Mouse (Mus musculus): ENCODE measurements at regions not wholly inside any gene's neighbourhood (a gene's known extent, or its start where the extent isn't known, plus 50 kb on each side); places are given as distances from the start of the nearest gene placed in this dataset.
"Not testable (repeated sequence)": the region's sequence is repeated elsewhere in the genome, so short reads cannot be mapped to it uniquely, and the experiment has no call there.

DNA sequence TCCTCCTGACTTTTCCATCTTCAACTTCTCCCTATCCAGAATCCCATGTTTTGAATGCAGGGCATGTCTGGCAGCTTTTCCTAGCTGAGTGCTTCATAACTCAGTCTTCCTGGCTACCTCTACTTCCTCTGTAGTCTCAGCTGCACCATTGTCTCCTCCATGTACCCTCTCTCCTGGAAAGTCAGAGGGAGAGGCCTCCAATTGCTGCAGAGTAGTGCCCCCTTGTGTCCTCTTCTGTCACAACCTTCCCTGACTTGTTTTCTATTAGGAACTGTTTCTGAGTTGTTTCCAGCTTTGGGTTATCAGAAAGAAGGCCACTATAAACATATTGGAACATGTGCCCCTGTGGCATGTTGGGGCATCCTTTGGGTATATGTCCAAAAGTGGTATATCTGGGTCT lies 159.3 kb downstream of the Stard3nl start:
- DNase-seq (ENCODE audit: low spot score): peak; percentile 32

DNA sequence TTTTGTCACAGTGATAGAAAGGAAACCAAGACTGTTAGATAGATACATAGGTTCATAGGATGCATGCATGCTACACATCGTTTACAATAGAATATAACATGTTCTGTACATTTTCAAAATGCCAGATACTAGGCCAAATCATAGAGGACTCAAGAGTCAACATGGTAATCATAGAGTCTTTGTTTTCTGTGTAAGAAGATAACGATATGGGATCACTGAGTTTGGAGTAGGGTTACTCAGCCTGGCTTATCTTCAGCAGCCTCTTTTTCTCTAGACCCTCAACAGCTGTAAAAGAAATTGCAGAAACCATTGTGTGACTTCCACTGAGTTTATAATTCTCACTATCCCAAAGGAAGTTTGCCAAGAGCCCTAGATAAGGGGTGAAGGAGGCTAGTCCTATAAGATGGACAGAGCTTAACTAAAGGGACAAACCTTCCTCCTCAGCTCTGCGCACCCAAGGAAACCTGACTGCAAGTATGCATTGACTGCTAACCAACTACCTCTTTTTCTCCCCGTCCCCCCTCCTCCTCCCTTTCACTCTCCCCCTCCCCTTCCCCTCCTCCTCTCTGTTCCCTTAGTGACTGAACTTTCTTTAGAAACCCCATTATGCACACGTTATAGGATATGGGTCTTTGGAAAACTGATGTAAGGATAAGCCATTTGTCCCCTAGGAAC lies 160.8 kb downstream of the Stard3nl start:
- H3K4me2 ChIP-seq (replicated peaks; ENCODE audit: low read depth, low read length): no peak overlapping the region
- H3K4me1 ChIP-seq (ENCODE audit: insufficient read depth, low read depth, low read length): no peaks in the 10 kb centered on the region
- TF ChIP-seq CTCF (IDR thresholded peaks at IDR 0.05): no peak
- TF ChIP-seq EP300 (IDR thresholded peaks at IDR 0.05): no peak
- no peak overlapping the region for H3K27ac ChIP-seq (ENCODE audit: low read length)
- DNase-seq (ENCODE audit: low spot score): peak; percentile 3
- WGBS: 61% methylated on average over 5 of the region's 5 CpGs
- no peak for ATAC-seq
- H3K9ac ChIP-seq (replicated peaks; ENCODE audit: low read depth): no peak overlapping the region
- H3K27me3 ChIP-seq (replicated peaks; ENCODE audit: insufficient read depth, low read length): no peaks in the 10 kb centered on the region
- no peaks in the 10 kb centered on the region for H3K36me3 ChIP-seq (ENCODE audit: insufficient read depth, low read length)
- no peaks in the 10 kb centered on the region for H3K9me3 ChIP-seq (ENCODE audit: low read length)
- no peak overlapping the region for H3K4me3 ChIP-seq (ENCODE audit: low read depth, low read length)

More for the DNA sequence above, 159.3 kb downstream of the Stard3nl start:
- ATAC-seq: no peak
- Histone ChIP-seq H3K9ac (replicated peaks; ENCODE audit: low read depth) (no peak overlapping the region), H3K9me3 (ENCODE audit: low read length) (no peaks in the 10 kb centered on the region), H3K4me1 (ENCODE audit: insufficient read depth, low read depth, low read length) (no peaks in the 10 kb centered on the region), H3K4me2 (replicated peaks; ENCODE audit: low read depth, low read length) (no peak overlapping the region), H3K36me3 (ENCODE audit: insufficient read depth, low read length) (no peaks in the 10 kb centered on the region), H3K4me3 (ENCODE audit: low read depth, low read length) (no peak overlapping the region), H3K27ac (ENCODE audit: low read length) (no peak overlapping the region), H3K27me3 (replicated peaks; ENCODE audit: insufficient read depth, low read length) (no peaks in the 10 kb centered on the region)
- TF ChIP-seq CTCF (IDR thresholded peaks at IDR 0.05) (peak; percentile 67), EP300 (IDR thresholded peaks at IDR 0.05) (no peak)

DNA sequence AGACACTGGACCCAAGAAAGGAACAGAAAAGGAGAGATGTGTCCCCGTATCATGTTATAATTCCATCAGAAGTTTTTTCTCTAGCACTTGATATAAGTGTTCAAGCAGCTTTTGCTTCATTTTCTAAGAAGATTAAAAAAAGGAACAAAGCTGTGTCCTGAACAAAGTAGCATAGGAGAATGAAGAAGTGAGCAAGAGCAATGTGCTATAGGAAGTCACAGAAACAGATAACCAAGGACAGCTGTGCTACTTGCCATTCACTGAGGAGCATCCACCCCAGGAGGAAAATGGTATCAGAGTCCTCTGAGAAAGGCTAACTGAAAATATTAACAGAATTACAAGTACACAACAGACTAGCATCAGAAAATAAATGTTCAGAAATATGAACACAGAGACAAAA lies 175.6 kb downstream of the Stard3nl start:
- not testable (repeated sequence) for H3K36me3 ChIP-seq (ENCODE audit: insufficient read depth, low read length); H3K4me1 ChIP-seq (ENCODE audit: insufficient read depth, low read depth, low read length); DNase-seq (ENCODE audit: low spot score); H3K27me3 ChIP-seq (replicated peaks; ENCODE audit: insufficient read depth, low read length); ATAC-seq; H3K4me3 ChIP-seq (ENCODE audit: low read depth, low read length); H3K9me3 ChIP-seq (ENCODE audit: low read length); H3K27ac ChIP-seq (ENCODE audit: low read length); H3K9ac ChIP-seq (replicated peaks; ENCODE audit: low read depth); H3K4me2 ChIP-seq (replicated peaks; ENCODE audit: low read depth, low read length)
- WGBS: 81% methylated on average over 1 of the region's 1 CpGs

- not testable (repeated sequence) for H3K36me3 ChIP-seq (ENCODE audit: insufficient read depth, low read length); H3K27me3 ChIP-seq (replicated peaks; ENCODE audit: insufficient read depth, low read length); H3K9ac ChIP-seq (replicated peaks; ENCODE audit: low read depth); H3K4me1 ChIP-seq (ENCODE audit: insufficient read depth, low read depth, low read length); H3K4me2 ChIP-seq (replicated peaks; ENCODE audit: low read depth, low read length); DNase-seq (ENCODE audit: low spot score); H3K4me3 ChIP-seq (ENCODE audit: low read depth, low read length); ATAC-seq; H3K27ac ChIP-seq (ENCODE audit: low read length); H3K9me3 ChIP-seq (ENCODE audit: low read length)
- WGBS: 78% methylated on average over 3 of the region's 3 CpGs
Measured at GRCm38 (mm10) chr13:19219383-19219991, 176.1 kb downstream of the Stard3nl start.

- H3K27ac ChIP-seq (ENCODE audit: low read length): no peak overlapping the region
- no peak overlapping the region for H3K9ac ChIP-seq (replicated peaks; ENCODE audit: low read depth)
- H3K4me1 ChIP-seq (ENCODE audit: insufficient read depth, low read depth, low read length): no peaks in the 10 kb centered on the region
- no peaks in the 10 kb centered on the region for H3K27me3 ChIP-seq (replicated peaks; ENCODE audit: insufficient read depth, low read length)
- TF ChIP-seq CTCF (IDR thresholded peaks at IDR 0.05) (no peak), EP300 (IDR thresholded peaks at IDR 0.05) (no peak)
- H3K9me3 ChIP-seq (ENCODE audit: low read length): no peaks in the 10 kb centered on the region
- no peak overlapping the region for H3K4me2 ChIP-seq (replicated peaks; ENCODE audit: low read depth, low read length)
- no peak for DNase-seq (ENCODE audit: low spot score)
- no peak for ATAC-seq
- WGBS: 92% methylated on average over 1 of the region's 1 CpGs
- no peaks in the 10 kb centered on the region for H3K36me3 ChIP-seq (ENCODE audit: insufficient read depth, low read length)
- H3K4me3 ChIP-seq (ENCODE audit: low read depth, low read length): no peak overlapping the region
Measured at GRCm38 (mm10) chr13:19204669-19205068, 190.9 kb downstream of the Stard3nl start.

- WGBS: 89% methylated on average over 7 of the region's 7 CpGs
Measured at GRCm38 (mm10) chr13:19202320-19202719, 193.3 kb downstream of the Stard3nl start.

More at GRCm38 (mm10) chr13:19202320-19202719, 193.3 kb downstream of the Stard3nl start:
- not testable (repeated sequence) for DNase-seq (ENCODE audit: low spot score); H3K27ac ChIP-seq (ENCODE audit: low read length); H3K4me2 ChIP-seq (replicated peaks; ENCODE audit: low read depth, low read length); H3K9me3 ChIP-seq (ENCODE audit: low read length); H3K27me3 ChIP-seq (replicated peaks; ENCODE audit: insufficient read depth, low read length); ATAC-seq; H3K36me3 ChIP-seq (ENCODE audit: insufficient read depth, low read length); H3K4me3 ChIP-seq (ENCODE audit: low read depth, low read length); H3K9ac ChIP-seq (replicated peaks; ENCODE audit: low read depth); H3K4me1 ChIP-seq (ENCODE audit: insufficient read depth, low read depth, low read length)
